Mouse (Mus musculus): ENCODE results near the gene Spef1.

DNA sequence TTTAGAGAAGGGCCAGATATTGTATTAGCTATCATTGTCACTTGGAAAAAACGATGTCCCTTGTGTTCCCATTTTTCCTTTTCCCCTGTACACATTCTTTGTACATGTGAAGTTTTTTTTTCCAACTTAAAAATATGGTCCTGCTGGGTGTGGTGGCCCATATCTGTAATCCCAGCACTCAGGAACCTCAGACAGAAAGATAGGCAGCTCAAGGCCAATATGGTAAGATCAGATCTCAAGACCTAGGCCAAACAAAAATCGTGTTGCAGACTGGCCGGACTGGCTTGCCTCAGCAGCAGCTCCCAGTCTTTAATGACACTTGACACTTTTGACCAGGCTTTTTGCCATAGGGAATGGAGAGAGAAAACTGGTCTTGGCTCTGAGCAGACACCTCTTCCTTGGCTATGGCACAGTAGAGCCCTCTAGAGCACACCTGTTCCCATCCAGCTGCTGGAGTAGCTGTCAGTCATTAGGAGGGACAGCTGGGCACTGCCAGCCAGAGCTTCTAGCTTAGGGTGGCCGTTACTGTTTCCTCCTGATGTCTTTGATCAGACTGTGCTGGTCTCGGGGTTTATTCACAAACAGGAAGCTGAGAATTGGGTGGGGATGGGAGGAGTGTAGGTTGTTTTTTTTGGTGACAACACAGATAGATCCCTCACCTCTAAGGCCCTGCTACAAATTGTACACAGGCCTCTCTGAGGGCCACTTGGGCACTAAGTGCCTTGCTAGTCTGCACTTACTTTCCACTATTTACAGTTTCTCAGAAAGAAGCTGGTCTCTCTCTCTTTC, 2.6 kb upstream of the Spef1 start:
- TF ChIP-seq CTCF (IDR thresholded peaks at IDR 0.05; ENCODE audit: low read depth) (no peak), EP300 (IDR thresholded peaks at IDR 0.05; ENCODE audit: low read depth) (peak; percentile 94)

Measured in liver, postnatal 0 days (tissue).